8 mouse cellular contexts compared by ENCODE assay signal in the genomic region with DNA sequence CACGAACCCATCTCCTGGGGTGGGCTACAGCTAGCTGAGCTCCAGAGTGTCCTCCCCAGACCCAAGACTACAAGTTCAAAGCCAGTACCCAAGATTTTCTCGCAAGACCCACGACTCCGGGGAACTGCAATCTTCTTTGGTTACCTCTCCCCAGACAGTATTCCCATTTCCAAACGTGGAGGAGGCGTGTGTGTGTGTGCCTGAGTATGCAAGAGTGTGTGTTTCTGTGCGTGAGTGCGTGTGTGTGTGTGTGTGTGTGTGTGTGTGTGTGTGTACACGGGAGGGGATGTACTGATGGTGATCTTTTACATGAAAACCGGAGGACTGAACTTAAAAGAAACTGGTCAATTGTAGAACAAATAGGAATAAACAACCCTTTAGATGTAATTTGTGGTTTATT. TPM values are rescaled to one million over a fixed set of nuclear protein-coding genes. Genes with fewer than 3 reads are reported as not detected.
DNase-seq lines count a peak whose midpoint lies in the region; ATAC-seq and TF ChIP-seq lines count a peak whose summit lies in the region.

No protein-coding gene starts in this region.

- H3K4me2 ChIP-seq in forebrain, embryonic 14.5 days (ENCODE audit: low read length): peak overlapping the region; percentile 83
- H3K4me2 ChIP-seq in midbrain, embryonic 11.5 days: peak overlapping the region; percentile 84
- no peak overlapping the region for H3K4me2 ChIP-seq in liver, embryonic 11.5 days

- no peaks in the 10 kb centered on the region for H3K79me2 ChIP-seq in heart, adult 2 months (replicated peaks; ENCODE audit: control insufficient read depth, insufficient read depth, low read length)

- H3K36me3 ChIP-seq in heart, embryonic 10.5 days: no peaks in the 10 kb centered on the region
- H3K36me3 ChIP-seq in heart, adult 2 months (ENCODE audit: control insufficient read depth, insufficient read depth, low read length): no peaks in the 10 kb centered on the region
- no peaks in the 10 kb centered on the region for H3K36me3 ChIP-seq in forebrain, embryonic 14.5 days (ENCODE audit: control insufficient read depth, insufficient read depth, low read length)
- no peaks in the 10 kb centered on the region for H3K36me3 ChIP-seq in midbrain, embryonic 11.5 days (ENCODE audit: control insufficient read depth, insufficient read depth, low read length)
- no peaks in the 10 kb centered on the region for H3K36me3 ChIP-seq in liver, embryonic 11.5 days (ENCODE audit: control insufficient read depth, insufficient read depth, low read length)
- no peaks in the 10 kb centered on the region for H3K36me3 ChIP-seq in kidney, adult 2 months (ENCODE audit: control insufficient read depth, insufficient read depth, low read length)

- H3K9me3 ChIP-seq in heart, embryonic 10.5 days: no peaks in the 10 kb centered on the region
- H3K9me3 ChIP-seq in forebrain, embryonic 14.5 days (replicated peaks; ENCODE audit: control insufficient read depth, low read length): no peaks in the 10 kb centered on the region
- no peaks in the 10 kb centered on the region for H3K9me3 ChIP-seq in midbrain, embryonic 11.5 days (ENCODE audit: control insufficient read depth, low read length)
- H3K9me3 ChIP-seq in liver, embryonic 11.5 days (ENCODE audit: control insufficient read depth, low read length): no peaks in the 10 kb centered on the region

- TF ChIP-seq EP300 in heart, adult 2 months (IDR thresholded peaks at IDR 0.05; ENCODE audit: insufficient read depth, low read depth, low read length): no peak

- no peak for ATAC-seq in forebrain, embryonic 14.5 days
- no peak; the same call in 1 of the 2 replicates for ATAC-seq in midbrain, embryonic 11.5 days (ENCODE audit: low FRiP score)
- no peak for ATAC-seq in liver, embryonic 11.5 days (replicated peaks; ENCODE audit: low FRiP score)
- no peak for ATAC-seq in megakaryocyte progenitor cell, adult 5-6 weeks (replicated peaks; ENCODE audit: poor library complexity)

- H3K27me3 ChIP-seq in heart, embryonic 10.5 days (ENCODE audit: insufficient read depth, poor library complexity, severe bottlenecking): peaks cover 75% of the 10 kb centered on the region
- H3K27me3 ChIP-seq in heart, adult 2 months (ENCODE audit: control insufficient read depth, insufficient read depth, low read length): peaks cover 18% of the 10 kb centered on the region
- H3K27me3 ChIP-seq in forebrain, embryonic 14.5 days (replicated peaks; ENCODE audit: control insufficient read depth, insufficient read depth, low read length): 0 out of 2 replicates have a peak, but pooled peaks cover 8% of the 10 kb centered on the region
- H3K27me3 ChIP-seq in midbrain, embryonic 11.5 days (ENCODE audit: control insufficient read depth, insufficient read depth, low read length): peaks cover 44% of the 10 kb centered on the region
- H3K27me3 ChIP-seq in liver, embryonic 11.5 days (replicated peaks; ENCODE audit: control insufficient read depth, insufficient read depth, low read length): peaks cover 60% of the 10 kb centered on the region
- H3K27me3 ChIP-seq in kidney, adult 2 months (replicated peaks; ENCODE audit: control insufficient read depth, insufficient read depth, low read length): 0 out of 2 replicates have a peak, but pooled peaks cover 1% of the 10 kb centered on the region

- no peak for TF ChIP-seq POLR2A in heart, adult 2 months (IDR thresholded peaks at IDR 0.05; ENCODE audit: insufficient read depth, low read depth, low read length)
- no peak for TF ChIP-seq POLR2A in kidney, adult 2 months (IDR thresholded peaks at IDR 0.05; ENCODE audit: low read depth, low read length)

- peaks cover 19% of the 10 kb centered on the region for H3K4me1 ChIP-seq in heart, embryonic 10.5 days
- no peaks in the 10 kb centered on the region for H3K4me1 ChIP-seq in heart, adult 2 months (ENCODE audit: control insufficient read depth, insufficient read depth, low read length)
- H3K4me1 ChIP-seq in forebrain, embryonic 14.5 days (ENCODE audit: control insufficient read depth, insufficient read depth, low read length): peaks cover 13% of the 10 kb centered on the region
- H3K4me1 ChIP-seq in midbrain, embryonic 11.5 days (ENCODE audit: control insufficient read depth, insufficient read depth, low read length): peaks cover 14% of the 10 kb centered on the region; the same call in 1 of the 2 replicates
- H3K4me1 ChIP-seq in liver, embryonic 11.5 days (replicated peaks; ENCODE audit: control insufficient read depth, insufficient read depth, low read length): no peaks in the 10 kb centered on the region
- H3K4me1 ChIP-seq in kidney, adult 2 months (ENCODE audit: control insufficient read depth, insufficient read depth, low read length): no peaks in the 10 kb centered on the region

- 5% methylated on average over 10 of the region's 10 CpGs for WGBS in heart, embryonic 10.5 days
- 11% methylated on average over 10 of the region's 10 CpGs for WGBS in heart, adult 2 months
- 2% methylated on average over 10 of the region's 10 CpGs for WGBS in forebrain, embryonic 14.5 days
- 4% methylated on average over 10 of the region's 10 CpGs for WGBS in midbrain, embryonic 11.5 days
- 12% methylated on average over 10 of the region's 10 CpGs for WGBS in liver, embryonic 11.5 days
- WGBS in kidney, adult 2 months: 3% methylated on average over 10 of the region's 10 CpGs

- no peak overlapping the region for H3K9ac ChIP-seq in heart, adult 2 months (ENCODE audit: low read depth, low read length)
- H3K9ac ChIP-seq in forebrain, embryonic 14.5 days (ENCODE audit: low read length): peak overlapping the region; percentile 84
- H3K9ac ChIP-seq in midbrain, embryonic 11.5 days (ENCODE audit: low read length): peak overlapping the region; percentile 73
- no peak overlapping the region for H3K9ac ChIP-seq in liver, embryonic 11.5 days (ENCODE audit: low read depth, low read length)

- DNase-seq in heart, embryonic 10.5 days (ENCODE audit: low spot score): no peak
- DNase-seq in heart, adult 2 months: no peak
- peak; percentile 11 for DNase-seq in ES-CJ7 (ENCODE audit: low read depth, low spot score)
- DNase-seq in forebrain, embryonic 14.5 days (ENCODE audit: low spot score): peak; percentile 49
- DNase-seq in midbrain, embryonic 11.5 days (ENCODE audit: low spot score, missing footprints): peak; percentile 94
- DNase-seq in liver, embryonic 11.5 days (ENCODE audit: low spot score): no peak
- no peak for DNase-seq in kidney, adult 2 months

- H3K27ac ChIP-seq in heart, embryonic 10.5 days: no peak overlapping the region
- no peak overlapping the region for H3K27ac ChIP-seq in heart, adult 2 months
- peak overlapping the region; percentile 3; the same call in 1 of the 2 replicates for H3K27ac ChIP-seq in forebrain, embryonic 14.5 days (ENCODE audit: low read depth, low read length)
- no peak overlapping the region for H3K27ac ChIP-seq in midbrain, embryonic 11.5 days (ENCODE audit: low read depth, low read length)
- H3K27ac ChIP-seq in liver, embryonic 11.5 days (ENCODE audit: low read depth, low read length): no peak overlapping the region
- no peak overlapping the region for H3K27ac ChIP-seq in kidney, adult 2 months (ENCODE audit: insufficient read depth, low read depth, low read length)

- intact Hi-C loops in heart, adult 2 months (cut with DNase I): no loop called here

- H3K4me3 ChIP-seq in heart, embryonic 10.5 days: peak overlapping the region; percentile 65
- H3K4me3 ChIP-seq in heart, adult 2 months: no peak overlapping the region
- peak overlapping the region; percentile 65 for H3K4me3 ChIP-seq in forebrain, embryonic 14.5 days (ENCODE audit: low read depth, low read length)
- peak overlapping the region; percentile 58 for H3K4me3 ChIP-seq in midbrain, embryonic 11.5 days (ENCODE audit: low read depth, low read length)
- no peak overlapping the region for H3K4me3 ChIP-seq in liver, embryonic 11.5 days (ENCODE audit: low read depth, low read length)
- no peak overlapping the region for H3K4me3 ChIP-seq in kidney, adult 2 months (ENCODE audit: insufficient read depth, low read depth, low read length)

- TF ChIP-seq CTCF in heart, adult 2 months (IDR thresholded peaks at IDR 0.05): no peak
- no peak for TF ChIP-seq CTCF in kidney, adult 2 months (conservative IDR thresholded peaks at IDR 0.05; ENCODE audit: insufficient read depth, insufficient read length, low read depth, low read length)

RNA-seq across cellular contexts. Expression of a gene that starts 0.4 kb away (rescaled TPM):
- polyA plus RNA-seq in heart, embryonic 10.5 days (2016; fragmentation: Nextera tagmentation; extraction: Ambion mirVana): 0.04 and 0.26 TPM in 2 replicates
- total RNA-seq in heart, adult 2 months (2021): not detected
- under 0.01 TPM in 1 of 2 replicates, not detected in the other for polyA plus RNA-seq in heart, adult 2 months (2012; rRNA removed)
- 3.2 and 4.7 TPM in 2 replicates for polyA plus RNA-seq in forebrain, embryonic 14.5 days (2014; fragmentation: Nextera tagmentation; extraction: Ambion mirVana)
- 1.6 and 1.8 TPM in 2 replicates for polyA plus RNA-seq in midbrain, embryonic 11.5 days (2014; fragmentation: Nextera tagmentation; extraction: Ambion mirVana)
- polyA plus RNA-seq in liver, embryonic 11.5 days (2014; fragmentation: Nextera tagmentation; extraction: Ambion mirVana): 0.03 TPM in 1 of 2 replicates, not detected in the other
- 0.03 TPM in 1 of 2 replicates, not detected in the other for polyA plus RNA-seq in kidney, adult 2 months (2012; rRNA removed)
- total RNA-seq in megakaryocyte progenitor cell, adult 5-6 weeks (2015): not detected in 2 replicates
- not detected in 2 replicates for total RNA-seq in megakaryocyte progenitor cell, adult 5-6 weeks (2017)

RNA-seq across cellular contexts. Expression of a gene that starts 16.5 kb away (rescaled TPM):
- polyA plus RNA-seq in heart, embryonic 10.5 days (2016; fragmentation: Nextera tagmentation; extraction: Ambion mirVana): not detected in 2 replicates
- not detected for total RNA-seq in heart, adult 2 months (2021)
- polyA plus RNA-seq in heart, adult 2 months (2012; rRNA removed): not detected in 2 replicates
- polyA plus RNA-seq in forebrain, embryonic 14.5 days (2014; fragmentation: Nextera tagmentation; extraction: Ambion mirVana): 0.27 and 0.50 TPM in 2 replicates
- 0.75 and 0.99 TPM in 2 replicates for polyA plus RNA-seq in midbrain, embryonic 11.5 days (2014; fragmentation: Nextera tagmentation; extraction: Ambion mirVana)
- not detected in 2 replicates for polyA plus RNA-seq in liver, embryonic 11.5 days (2014; fragmentation: Nextera tagmentation; extraction: Ambion mirVana)
- 0.07 TPM in 1 of 2 replicates, not detected in the other for polyA plus RNA-seq in kidney, adult 2 months (2012; rRNA removed)
- total RNA-seq in megakaryocyte progenitor cell, adult 5-6 weeks (2015): not detected in 2 replicates
- total RNA-seq in megakaryocyte progenitor cell, adult 5-6 weeks (2017): not detected in 2 replicates

Comparison
In these comparisons a context has a peak if more than half of its experiments do, and no peak if none do; other contexts are left out.
1. H3K4me3 ChIP-seq: peak in heart, embryonic 10.5 days (single experiment), forebrain, embryonic 14.5 days (single experiment) and midbrain, embryonic 11.5 days (single experiment); none in heart, adult 2 months (single experiment), liver, embryonic 11.5 days (single experiment) and kidney, adult 2 months (single experiment).
2. DNase-seq: peak in ES-CJ7 (single experiment), forebrain, embryonic 14.5 days (single experiment) and midbrain, embryonic 11.5 days (single experiment); none in heart, embryonic 10.5 days (single experiment), heart, adult 2 months (0 of 2), liver, embryonic 11.5 days (single experiment) and kidney, adult 2 months (single experiment).
3. H3K9ac ChIP-seq: peak in forebrain, embryonic 14.5 days (single experiment) and midbrain, embryonic 11.5 days (single experiment); none in heart, adult 2 months (single experiment) and liver, embryonic 11.5 days (single experiment).